Mouse (Mus musculus) kidney, adult 9 months (tissue): ENCODE data around the gene Ttc16.
A peak's percentile ranks its signal among the peaks of the same experiment; 100 is the strongest.

Experiments used
- DNase-seq: peaks from one replicate; pipeline ENCODE4 v3.0.0; 2022

Ttc16 gene

GRCm38 (mm10) chr2:32712934-32713817, 62.3 kb downstream of the Ttc16 start, which contains the start of gene Cdk9:
Gene Cdk9 (minus strand): TSS chr2:32713076.
- peak; percentile 94 for DNase-seq

DNA sequence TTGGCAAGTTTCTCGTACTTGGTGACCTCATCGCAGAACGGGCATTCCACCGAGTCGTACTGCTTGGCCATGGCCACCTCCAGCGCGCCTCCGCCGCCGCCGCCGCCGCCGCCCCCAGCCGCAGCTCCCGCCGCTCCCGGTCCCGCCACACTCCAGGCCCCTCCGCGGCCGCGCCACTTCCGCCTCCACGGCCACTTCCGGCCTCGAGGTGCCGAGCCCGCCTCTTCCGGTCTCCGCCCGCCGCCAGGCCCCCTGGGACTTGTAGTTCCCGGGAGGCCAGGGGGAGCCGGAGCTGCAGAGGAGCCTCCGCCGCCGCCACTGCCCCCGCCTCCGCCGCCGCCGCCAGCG, 62.9 kb downstream of the Ttc16 start:
- peak; percentile 95 for DNase-seq

DNA sequence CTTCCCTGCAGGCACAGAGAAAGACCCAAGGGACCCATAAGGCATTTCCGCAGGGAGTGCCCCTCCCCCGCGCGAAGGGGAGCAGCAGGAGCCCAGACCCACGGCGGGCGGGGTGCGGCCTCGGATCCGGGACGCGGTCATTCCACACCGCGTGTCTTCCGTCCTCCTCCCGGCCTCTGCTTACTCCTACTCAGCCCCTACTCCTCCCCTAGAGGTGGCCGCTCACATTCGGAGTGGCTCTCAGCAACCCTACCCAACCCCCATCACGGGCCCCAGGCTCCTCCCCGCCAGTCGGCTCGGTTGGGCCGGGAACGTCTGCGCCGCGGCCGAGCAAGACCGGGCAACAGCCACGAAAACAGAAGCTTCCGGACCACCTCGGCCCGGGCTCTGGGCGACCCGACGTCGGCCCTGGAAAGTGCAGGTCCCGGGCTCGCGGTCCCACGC, 63.3 kb downstream of the Ttc16 start:
- DNase-seq = peak; percentile 85

GRCm38 (mm10) chr2:32711301-32712056, 64.0 kb downstream of the Ttc16 start:
- DNase-seq = no peak

GRCm38 (mm10) chr2:32710425-32710824, 65.0 kb downstream of the Ttc16 start:
- DNase-seq = no peak

DNA sequence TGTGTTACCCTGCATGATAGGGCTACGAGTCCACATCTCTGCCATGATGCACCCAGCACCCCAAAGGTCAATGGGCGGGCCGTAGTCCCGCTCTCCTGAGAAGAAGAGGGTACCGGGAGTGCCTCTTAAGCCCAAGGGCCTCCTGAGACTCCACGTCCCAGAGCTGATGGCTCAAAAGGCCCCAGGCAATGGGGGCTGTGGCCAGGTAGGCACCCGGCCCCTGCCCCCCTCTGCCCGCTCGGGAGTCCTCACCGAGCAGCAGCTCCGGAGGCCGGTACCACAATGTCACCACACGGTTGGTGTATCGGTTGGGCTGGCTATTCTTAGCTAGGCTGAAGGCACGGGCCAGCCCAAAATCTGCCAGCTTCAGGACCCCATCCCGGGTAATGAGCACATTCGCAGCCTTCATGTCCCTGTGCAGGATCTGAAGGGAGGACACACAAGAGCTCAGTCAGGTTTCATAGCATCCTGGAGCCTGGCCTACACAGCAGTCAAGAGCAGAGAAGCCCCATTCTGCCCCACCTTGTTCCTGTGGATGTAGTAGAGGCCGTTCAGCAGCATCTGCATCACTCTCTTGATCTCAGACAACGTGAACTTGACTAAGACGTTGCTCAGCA, 65.8 kb downstream of the Ttc16 start:
- no peak for DNase-seq

DNA sequence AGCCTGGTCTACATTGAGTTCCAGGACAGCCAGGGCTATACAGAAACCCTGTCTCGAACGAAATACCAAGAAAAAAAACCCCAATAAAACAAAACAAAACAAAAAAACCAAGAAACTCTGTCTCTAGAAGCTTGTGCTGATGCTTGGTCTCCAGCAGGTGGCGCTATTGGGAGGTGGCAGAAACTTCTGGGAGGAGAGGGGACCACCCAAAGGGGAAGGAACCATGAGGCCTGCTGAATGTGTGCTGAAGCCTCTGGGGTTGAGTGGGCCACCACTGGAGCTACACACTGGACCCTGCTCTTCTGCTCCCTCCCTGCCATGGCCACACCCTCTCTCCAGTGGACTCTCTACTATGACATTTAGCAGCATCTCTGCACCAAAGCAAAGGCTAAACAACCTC, 66.8 kb downstream of the Ttc16 start:
- DNase-seq = no peak
